Mouse (Mus musculus) adrenal gland, adult 18-20 months (tissue): Measurements from ENCODE around the gene 1700029I15Rik. TPM values are rescaled to one million over a fixed set of nuclear protein-coding genes. Genes with fewer than 3 reads are reported as not detected.
A peak's percentile ranks its signal among the peaks of the same experiment; 100 is the strongest.

Source experiments
- DNase-seq, 2 experiments: peaks; one replicate each; pipeline ENCODE4 v3.0.0; 2021 to 2022; ENCODE audit warnings: low spot score in 2 of 2
- total RNA-seq, 2 experiments: library from RNA; stranded (reverse); gene quantifications; 1 replicate in 1 of 2; 2 replicates in 1 of 2; pipeline ENCODE4 v1.2.3; 2021

Gene 1700029I15Rik
- total RNA-seq, 2 experiments from 2014 or later, result 6.6 to 15.3 TPM

- no peak for DNase-seq
Measured at GRCm38 (mm10) chr2:92372767-92373436, 9.4 kb upstream of the 1700029I15Rik start.

- DNase-seq, result no peak
Measured at GRCm38 (mm10) chr2:92373437-92373813, 8.9 kb upstream of the 1700029I15Rik start.

- no peak for DNase-seq
Measured at GRCm38 (mm10) chr2:92374514-92374913, 7.8 kb upstream of the 1700029I15Rik start, which contains the start of the genes Pex16 and Large2. Gene Pex16 (plus strand): TSS chr2:92374676. Gene Large2 (minus strand): TSS chr2:92374869.

DNA sequence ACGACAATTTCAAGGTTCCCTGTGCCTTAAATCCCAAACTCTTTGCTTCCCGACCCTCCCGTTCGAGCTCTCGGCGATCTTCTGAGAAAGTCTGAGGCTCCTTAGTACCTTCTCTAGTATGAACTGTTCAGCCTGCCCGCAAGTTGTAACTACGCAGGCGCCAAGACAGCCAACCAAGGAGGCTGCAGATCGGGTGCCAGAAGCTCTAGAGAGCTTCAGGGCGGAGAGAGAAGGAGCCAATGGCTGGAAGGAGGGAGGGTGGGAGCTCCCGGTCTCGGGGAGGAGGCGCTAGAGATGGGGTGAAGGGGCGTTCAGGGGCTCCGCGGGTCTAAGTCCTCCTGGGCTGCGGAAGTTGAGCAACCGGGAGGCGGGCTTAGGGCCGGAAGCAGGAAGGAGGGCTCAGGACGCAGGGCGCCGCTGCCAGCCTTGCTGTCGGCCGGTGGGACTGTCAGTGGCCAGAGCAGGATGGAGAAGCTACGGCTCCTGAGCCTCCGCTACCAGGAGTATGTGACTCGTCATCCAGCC is 7.2 kb upstream of the 1700029I15Rik start:
- DNase-seq, result peak; percentile 87 to 90

DNA sequence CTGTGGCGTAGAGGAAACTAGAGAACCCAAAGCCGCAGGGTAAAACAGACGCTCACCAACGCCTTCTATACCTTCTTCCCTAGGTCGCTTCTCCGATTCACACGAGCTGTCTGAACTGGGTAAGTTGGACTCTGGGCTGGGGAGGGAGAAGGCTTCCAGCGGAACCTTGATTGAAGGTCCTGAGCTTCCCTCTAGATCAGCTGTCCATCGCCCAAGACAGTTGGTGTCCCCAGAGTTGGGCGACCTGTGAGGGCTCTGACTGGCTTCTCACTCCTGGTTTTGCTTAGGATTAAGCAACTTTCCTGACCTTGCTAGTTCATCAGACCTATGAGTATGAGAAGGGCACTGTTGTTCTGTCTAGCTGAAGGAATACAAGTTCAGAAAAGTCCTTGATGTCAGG is 6.5 kb upstream of the 1700029I15Rik start:
- no peak for DNase-seq

GRCm38 (mm10) chr2:92376300-92376699 is 6.0 kb upstream of the 1700029I15Rik start:
- DNase-seq, result no peak

- DNase-seq, result no peak
Measured at GRCm38 (mm10) chr2:92377320-92377719, 5.0 kb upstream of the 1700029I15Rik start.

DNA sequence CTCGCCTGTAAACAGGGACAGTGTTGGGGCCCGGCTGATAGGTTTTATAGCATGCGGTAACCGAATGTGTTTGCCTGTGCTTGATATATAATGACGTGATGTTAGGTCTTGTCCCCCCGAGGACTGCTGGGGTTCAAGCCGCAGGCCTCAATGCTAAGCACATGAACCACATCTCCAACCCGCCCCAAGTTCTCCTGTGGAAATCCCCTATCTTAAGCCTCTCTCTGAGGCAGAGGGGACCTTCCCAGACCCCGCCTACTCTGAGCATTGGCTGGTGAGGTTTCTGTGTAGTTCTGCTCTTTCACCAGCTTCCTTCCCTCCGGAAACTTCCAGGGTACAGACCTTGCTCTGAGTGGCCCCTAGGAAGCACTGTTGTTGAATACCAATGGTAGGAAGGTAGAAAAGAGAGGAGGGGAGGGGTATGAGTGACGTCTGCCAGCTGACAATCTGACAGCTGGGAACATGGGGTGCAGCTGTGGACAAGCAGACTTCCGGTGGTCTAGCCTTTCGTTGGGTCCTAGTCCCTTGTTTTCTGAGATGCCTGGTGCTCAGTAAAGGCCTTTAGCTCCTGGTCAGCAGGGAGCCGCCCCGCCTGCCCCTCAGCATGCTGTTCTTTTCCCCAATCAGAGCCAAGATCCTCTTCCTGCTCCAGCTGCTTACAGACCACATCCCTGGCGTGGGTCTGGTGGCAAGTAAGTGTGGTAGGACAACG is 2.4 kb upstream of the 1700029I15Rik start:
- no peak for DNase-seq

GRCm38 (mm10) chr2:92380495-92381050 is 1.8 kb upstream of the 1700029I15Rik start:
- DNase-seq, result no peak

DNA sequence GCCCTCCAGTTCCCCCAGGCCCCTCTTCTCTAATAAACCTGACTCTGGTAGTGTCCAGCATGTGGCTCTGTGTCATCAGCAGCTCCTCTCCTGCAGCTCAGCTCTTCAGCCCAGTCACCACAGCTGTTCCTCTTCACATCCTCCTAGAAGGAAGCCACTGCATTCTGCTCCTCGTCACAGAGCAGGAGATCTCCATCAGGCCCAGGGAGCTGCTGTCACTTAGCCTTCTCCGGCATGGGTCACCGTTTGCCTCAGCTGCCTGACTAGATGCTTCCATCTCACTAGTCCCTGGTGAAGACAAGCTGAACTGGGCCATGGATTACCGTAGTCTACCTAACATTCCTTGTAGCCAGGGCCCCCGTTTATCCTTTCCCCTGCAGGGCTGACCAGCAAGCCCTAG is 1.2 kb upstream of the 1700029I15Rik start:
- DNase-seq, result no peak

GRCm38 (mm10) chr2:92382759-92383158 is 421 bp downstream of the 1700029I15Rik start:
- no peak for DNase-seq

GRCm38 (mm10) chr2:92384101-92384500 is 1.8 kb downstream of the 1700029I15Rik start:
- no peak for DNase-seq

DNA sequence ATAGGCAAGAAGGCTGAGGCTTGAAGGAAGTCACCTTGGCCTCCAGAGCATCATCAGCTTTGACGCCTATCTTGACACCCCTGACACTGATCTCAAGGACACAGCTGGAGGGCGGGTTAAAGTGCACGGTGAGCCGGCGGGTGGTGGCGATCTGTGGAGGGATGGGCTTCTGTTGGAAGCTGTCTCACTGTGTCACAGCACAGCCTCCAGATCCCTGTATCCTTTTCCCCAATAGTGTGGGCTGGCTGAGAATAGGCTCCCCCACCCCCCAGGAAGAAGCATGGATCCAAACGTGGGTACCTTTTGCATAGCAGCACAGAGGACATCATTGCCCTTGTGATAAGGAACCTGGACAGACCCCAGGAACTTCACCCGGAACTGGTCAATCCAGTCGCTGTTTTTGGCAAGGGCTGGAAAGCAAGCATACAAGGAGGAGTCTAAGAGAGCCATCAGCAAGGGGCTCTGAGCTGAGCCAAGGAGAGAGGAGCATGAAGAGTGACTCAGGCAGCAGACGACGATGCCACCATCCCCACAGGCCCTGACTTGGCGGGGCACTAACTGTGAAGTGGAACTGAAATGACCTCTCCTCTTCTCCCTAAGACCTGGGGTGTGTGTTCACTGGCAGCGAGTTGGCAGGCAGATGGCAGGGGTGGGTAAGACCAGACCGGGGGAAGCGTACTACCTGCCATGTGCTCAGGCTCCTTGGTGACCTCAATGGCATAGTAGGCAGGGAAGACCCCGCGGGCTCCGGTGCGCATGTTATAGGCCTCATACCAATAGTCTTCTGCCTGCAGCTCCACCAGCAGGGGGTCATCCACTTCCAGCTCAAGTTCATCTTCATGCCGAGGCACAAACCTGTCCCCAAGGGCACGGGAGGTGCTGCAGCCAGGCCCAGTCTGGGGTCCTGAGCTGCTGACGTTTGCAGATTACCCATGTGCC is 3.0 kb downstream of the 1700029I15Rik start:
- DNase-seq, result no peak

GRCm38 (mm10) chr2:92386821-92387570 is 4.7 kb downstream of the 1700029I15Rik start:
- DNase-seq, result no peak

DNA sequence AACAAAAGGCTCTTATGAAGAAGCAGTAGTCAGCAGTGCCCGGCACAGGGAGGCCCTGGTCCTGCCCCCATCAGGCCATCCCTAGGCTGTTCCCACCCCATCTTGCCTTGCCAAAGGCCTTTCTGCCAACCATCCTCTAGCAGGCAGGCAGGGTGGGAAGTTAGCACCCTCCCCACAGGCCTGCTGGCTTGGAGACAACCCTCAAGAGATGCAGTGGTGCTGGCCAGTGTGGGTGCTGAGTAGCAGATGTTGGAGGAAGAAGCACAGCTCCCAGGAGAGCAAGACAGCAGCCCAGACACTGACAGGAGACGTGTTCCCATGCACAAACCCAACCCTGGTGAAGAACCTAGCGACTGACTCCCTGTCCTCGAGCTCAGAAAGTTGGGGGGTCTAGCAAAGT is 5.3 kb downstream of the 1700029I15Rik start:
- no peak for DNase-seq

DNA sequence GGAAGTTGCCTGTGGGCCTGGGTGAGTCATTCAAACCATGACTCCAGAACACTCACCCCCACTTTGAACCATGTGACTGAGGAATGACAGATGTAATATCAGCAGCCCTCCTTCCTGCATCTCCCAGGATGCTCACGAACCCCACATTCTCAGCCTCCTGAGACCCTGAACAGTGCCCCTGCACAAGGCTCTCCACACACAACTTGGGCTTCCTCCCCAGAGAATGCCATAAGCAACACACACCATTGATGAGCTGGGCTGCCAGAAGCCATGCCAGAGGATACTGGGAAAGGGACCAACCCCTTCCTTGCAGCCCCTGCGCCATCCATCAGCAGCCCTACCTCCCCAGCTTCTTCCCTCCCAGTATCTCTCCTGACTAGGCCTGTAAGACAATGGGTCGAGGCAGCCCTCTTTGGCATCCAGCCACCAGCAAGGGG is 5.8 kb downstream of the 1700029I15Rik start:
- no peak for DNase-seq

DNA sequence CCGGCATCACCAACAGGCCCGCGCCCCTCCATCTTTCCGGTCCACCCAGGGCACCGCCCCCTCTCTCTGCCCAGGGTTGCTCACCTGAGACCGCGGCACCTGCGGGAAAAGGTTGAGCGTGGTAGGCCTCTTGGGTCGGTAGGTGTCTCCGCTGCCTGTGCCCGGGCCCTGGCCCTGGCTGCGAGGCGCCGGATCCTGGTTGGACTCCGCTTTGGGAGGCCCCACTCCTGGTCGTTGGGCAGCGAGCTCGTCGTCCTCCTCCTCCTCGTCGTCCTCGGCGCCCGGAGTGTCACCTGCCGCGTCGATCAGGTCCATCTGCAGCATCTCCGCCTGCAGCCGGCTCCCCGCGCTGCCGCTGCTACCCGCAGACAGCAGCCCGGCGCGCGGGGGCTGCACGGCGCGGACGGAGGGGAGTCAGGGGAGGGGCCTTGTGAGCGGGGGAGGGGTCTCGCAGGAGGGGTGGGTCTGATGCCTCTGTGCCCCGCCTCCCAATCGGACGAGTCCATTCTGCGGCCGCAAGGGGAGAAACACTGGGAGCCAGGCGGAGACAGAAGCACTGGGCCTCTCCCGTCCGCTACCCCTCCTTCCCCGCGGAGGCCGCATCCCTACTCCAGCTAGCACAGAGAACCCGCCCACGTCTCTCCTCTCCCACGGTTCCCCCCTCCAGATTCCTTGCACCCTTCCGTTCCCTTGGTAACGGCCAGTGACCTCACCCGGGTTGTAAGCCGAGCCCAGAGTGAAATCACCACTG is 6.7 kb downstream of the 1700029I15Rik start:
- peak; percentile 64 to 73 for DNase-seq

DNA sequence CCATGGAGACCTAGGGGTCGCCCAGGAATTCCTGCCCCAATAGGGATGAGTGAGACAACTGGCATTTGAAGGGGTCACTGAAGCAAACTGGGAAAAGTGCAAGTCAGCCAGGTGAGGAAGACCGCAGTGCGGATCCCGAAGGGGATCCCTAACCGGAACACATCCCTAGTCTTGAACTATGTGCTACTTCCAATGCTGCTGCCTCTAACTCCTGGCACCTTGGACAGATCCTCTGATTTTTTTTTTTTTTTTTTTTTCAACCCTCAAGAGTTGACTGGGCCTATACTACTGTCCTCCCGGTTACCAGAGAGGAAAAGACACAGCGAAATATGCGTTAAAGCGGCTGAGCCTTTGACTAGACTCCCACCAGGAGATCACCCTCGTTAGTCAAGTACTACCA is 7.3 kb downstream of the 1700029I15Rik start:
- no peak for DNase-seq

DNA sequence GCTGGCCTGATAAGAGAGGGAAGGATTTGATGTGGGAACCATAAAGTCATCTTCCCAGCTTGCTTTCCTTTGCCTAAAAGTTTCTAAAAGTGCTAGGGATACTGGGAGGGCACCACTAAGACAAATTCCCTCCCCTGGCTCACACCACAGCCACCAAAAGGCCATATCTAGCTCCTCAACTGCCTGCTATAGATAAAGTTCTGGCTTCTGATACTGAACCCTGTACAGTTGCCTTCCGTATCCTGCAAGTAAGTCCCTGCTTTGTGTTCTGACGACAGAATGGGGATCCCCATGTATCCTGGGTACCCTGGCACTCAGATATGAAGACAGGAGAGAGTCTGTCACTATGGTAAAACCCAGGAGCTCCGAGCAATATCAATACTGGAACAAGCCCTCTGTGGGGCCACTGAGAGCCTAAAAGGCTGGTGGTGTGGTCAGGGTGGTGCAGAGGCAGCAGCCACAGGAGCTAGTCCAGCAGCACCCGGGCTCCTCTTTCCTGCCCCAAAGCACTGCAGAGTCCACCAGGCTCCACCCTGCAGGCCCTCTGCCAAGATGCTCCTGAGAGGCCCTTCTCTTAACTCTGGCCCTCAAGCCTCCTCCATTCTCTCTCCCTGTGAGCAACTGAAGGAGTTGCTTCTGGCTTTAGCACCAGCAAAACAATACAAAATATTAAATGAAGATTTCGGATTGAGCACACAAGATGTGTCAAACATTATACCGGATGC is 8.0 kb downstream of the 1700029I15Rik start:
- DNase-seq, result no peak
